Mouse (Mus musculus) kidney, embryonic 15.5 days (tissue): ENCODE results near the gene Rimbp2. TPM values are rescaled to one million over a fixed set of nuclear protein-coding genes. Genes with fewer than 3 reads are reported as not detected.

ENCODE experiments used
- ATAC-seq: fragments of 200-750 bp; cut with Nextera tagmentation; replicated peaks from 2 replicates; pipeline ENCODE4 v1.8.0; 2017; ENCODE audit warnings: moderate TSS enrichment; ENCODE audit not compliant: low FRiP score
- H3K27ac ChIP-seq: fragments of 300-500 bp; sonication (generic); 2 replicates; pipeline ENCODE4 v1.5.1; 2015; ENCODE audit warnings: mild to moderate bottlenecking, inconsistent platforms
- H3K27me3 ChIP-seq: fragments of 300-500 bp; sonication (generic); 2 replicates; pipeline ENCODE4 v1.6.1; 2015; ENCODE audit warnings: inconsistent platforms
- H3K36me3 ChIP-seq: fragments of 300-500 bp; sonication (generic); 2 replicates; pipeline ENCODE4 v1.6.1; 2015; ENCODE audit warnings: inconsistent platforms
- H3K4me1 ChIP-seq: fragments of 300-500 bp; sonication (generic); 2 replicates; pipeline ENCODE4 v1.6.1; 2015; ENCODE audit warnings: inconsistent platforms
- H3K4me2 ChIP-seq: fragments of 300-500 bp; sonication (generic); 2 replicates; pipeline ENCODE4 v1.6.1; 2015; ENCODE audit warnings: moderate library complexity, mild to moderate bottlenecking, inconsistent platforms
- H3K4me3 ChIP-seq: fragments of 300-500 bp; sonication (generic); replicated peaks from 2 replicates; pipeline ENCODE4 v1.5.1; 2015; ENCODE audit warnings: mild to moderate bottlenecking, inconsistent platforms
- H3K9ac ChIP-seq: fragments of 300-500 bp; sonication (generic); 2 replicates; pipeline ENCODE4 v1.6.1; 2015; ENCODE audit warnings: mild to moderate bottlenecking, inconsistent platforms
- H3K9me3 ChIP-seq: fragments of 300-500 bp; sonication (generic); replicated peaks from 2 replicates; pipeline ENCODE4 v1.6.1; 2016; ENCODE audit warnings: inconsistent platforms
- WGBS: fragments of 180-500 bp; shearing (Covaris S2); methylation state at CpG from one replicate; pipeline ENCODE4 v1.1.7; 2015; ENCODE audit warnings: mixed read lengths; 5-methylcytosine and 5-hydroxymethylcytosine counted together
- polyA plus RNA-seq: library from polyadenylated mRNA; unstranded; fragments of >200 nt; fragmentation: Nextera tagmentation; extraction: Ambion mirVana; gene quantifications from 2 replicates; pipeline ENCODE4 v1.2.1, GENCODE M21; 2015

Gene Rimbp2
- polyA plus RNA-seq, 1 experiment from 2014 or later, result 0.36 TPM

DNA sequence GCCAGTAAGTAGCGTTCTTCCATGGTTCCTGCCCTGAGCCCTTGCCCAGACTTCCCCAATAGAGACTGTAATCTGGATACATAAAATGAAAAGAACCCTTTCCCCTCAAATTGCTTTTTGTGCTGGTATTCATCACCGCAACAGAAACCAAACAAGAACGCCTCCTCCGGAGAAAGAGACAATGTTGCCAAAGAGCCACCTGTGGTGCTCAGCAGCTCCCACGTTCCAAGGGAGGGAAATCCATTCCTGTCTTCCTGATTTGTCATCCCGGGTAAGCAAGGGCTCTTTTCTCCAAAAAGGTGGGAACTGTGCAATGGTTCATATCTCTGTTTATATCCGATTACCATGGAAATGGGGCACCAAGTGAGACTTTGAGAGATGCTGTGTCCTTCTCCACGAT is 119.2 kb downstream of the Rimbp2 start:
- no peak for ATAC-seq
- H3K4me3 ChIP-seq, result no peak overlapping the region
- H3K9ac ChIP-seq, result no peak overlapping the region
- no peaks in the 10 kb centered on the region for H3K4me1 ChIP-seq
- no peaks in the 10 kb centered on the region for H3K36me3 ChIP-seq
- no peaks in the 10 kb centered on the region for H3K27me3 ChIP-seq
- 76% methylated on average over 8 of the region's 8 CpGs for WGBS
- no peaks in the 10 kb centered on the region for H3K9me3 ChIP-seq
- no peak overlapping the region for H3K27ac ChIP-seq
- no peak overlapping the region for H3K4me2 ChIP-seq

GRCm38 (mm10) chr5:128822843-128823242 is 130.4 kb downstream of the Rimbp2 start:
- Histone ChIP-seq H3K4me3 (no peak overlapping the region), H3K36me3 (no peaks in the 10 kb centered on the region), H3K27me3 (no peaks in the 10 kb centered on the region), H3K4me2 (no peak overlapping the region), H3K4me1 (no peaks in the 10 kb centered on the region), H3K27ac (no peak overlapping the region), H3K9me3 (no peaks in the 10 kb centered on the region), H3K9ac (no peak overlapping the region)
- no peak for ATAC-seq
- WGBS, result 80% methylated on average over 3 of the region's 3 CpGs

DNA sequence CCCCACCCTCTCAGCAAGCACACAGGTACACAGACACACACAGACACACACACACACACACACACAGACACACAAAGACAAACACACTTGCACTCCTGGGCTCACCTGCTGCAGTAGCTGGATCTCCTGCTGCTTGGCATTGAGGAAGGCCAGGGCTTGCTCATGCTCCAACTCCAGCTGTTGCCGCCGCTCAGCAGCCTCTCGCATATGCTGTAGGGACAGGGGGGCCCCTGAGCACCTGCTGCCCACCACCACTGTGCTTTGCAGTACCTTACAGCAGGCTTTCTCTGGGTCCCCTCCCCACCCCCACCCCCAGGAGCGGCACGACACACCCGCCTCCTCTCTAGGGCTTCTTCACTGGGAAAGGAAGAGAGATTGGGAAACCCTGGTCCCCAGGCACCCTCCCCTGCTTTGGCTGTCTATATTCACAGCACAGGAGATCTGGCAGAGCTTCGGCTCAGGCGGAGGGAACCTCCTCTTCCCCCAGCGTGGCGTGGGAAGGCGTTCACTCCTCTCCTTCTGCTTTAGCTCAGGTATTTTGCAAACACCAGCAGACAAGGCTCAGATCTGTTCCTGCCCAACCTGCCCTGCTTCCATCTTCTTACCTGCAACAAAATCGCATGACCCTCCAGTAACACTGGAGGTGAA is 133.5 kb downstream of the Rimbp2 start:
- 56% methylated on average over 12 of the region's 12 CpGs for WGBS
- Histone ChIP-seq H3K27ac (no peak overlapping the region), H3K4me3 (no peak overlapping the region), H3K36me3 (no peaks in the 10 kb centered on the region), H3K4me2 (no peak overlapping the region), H3K27me3 (no peaks in the 10 kb centered on the region), H3K9ac (no peak overlapping the region), H3K4me1 (no peaks in the 10 kb centered on the region), H3K9me3 (no peaks in the 10 kb centered on the region)
- ATAC-seq, result no peak

GRCm38 (mm10) chr5:128815629-128816028 is 137.7 kb downstream of the Rimbp2 start:
- no peak for ATAC-seq

DNA sequence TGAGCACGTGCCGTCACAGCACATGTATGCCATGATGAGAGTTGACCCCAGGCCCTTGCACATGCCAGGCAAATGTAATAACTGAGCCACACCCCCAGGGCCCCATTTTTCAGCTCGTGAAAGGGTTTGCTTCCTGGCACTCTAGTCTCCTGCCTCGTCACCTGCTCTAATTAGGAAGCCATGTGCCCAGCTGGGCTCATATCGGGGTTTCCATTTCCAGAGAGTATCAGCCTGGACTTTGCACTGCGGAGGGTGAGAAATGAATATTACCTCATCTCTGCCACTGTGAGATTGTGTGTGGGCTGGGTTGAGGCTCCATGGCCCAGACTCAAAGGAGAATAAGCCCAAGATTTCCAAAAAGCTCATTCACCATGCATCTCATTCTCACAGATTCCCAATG is 138.2 kb downstream of the Rimbp2 start:
- 0 out of 2 replicates have a peak, but pooled peaks cover 3% of the 10 kb centered on the region for H3K27me3 ChIP-seq
- no peaks in the 10 kb centered on the region for H3K9me3 ChIP-seq
- no peak for ATAC-seq
- no peaks in the 10 kb centered on the region for H3K4me1 ChIP-seq
- no peak overlapping the region for H3K9ac ChIP-seq
- H3K36me3 ChIP-seq, result no peaks in the 10 kb centered on the region
- H3K27ac ChIP-seq, result no peak overlapping the region
- no peak overlapping the region for H3K4me2 ChIP-seq
- no peak overlapping the region for H3K4me3 ChIP-seq
- 76% methylated on average over 6 of the region's 6 CpGs for WGBS

More at GRCm38 (mm10) chr5:128815629-128816028, 137.7 kb downstream of the Rimbp2 start:
- Histone ChIP-seq H3K4me1 (no peaks in the 10 kb centered on the region), H3K27ac (no peak overlapping the region), H3K36me3 (no peaks in the 10 kb centered on the region), H3K9me3 (no peaks in the 10 kb centered on the region), H3K4me2 (no peak overlapping the region), H3K27me3 (0 out of 2 replicates have a peak, but pooled peaks cover 3% of the 10 kb centered on the region), H3K4me3 (no peak overlapping the region), H3K9ac (no peak overlapping the region)
- 56% methylated on average over 8 of the region's 8 CpGs for WGBS

DNA sequence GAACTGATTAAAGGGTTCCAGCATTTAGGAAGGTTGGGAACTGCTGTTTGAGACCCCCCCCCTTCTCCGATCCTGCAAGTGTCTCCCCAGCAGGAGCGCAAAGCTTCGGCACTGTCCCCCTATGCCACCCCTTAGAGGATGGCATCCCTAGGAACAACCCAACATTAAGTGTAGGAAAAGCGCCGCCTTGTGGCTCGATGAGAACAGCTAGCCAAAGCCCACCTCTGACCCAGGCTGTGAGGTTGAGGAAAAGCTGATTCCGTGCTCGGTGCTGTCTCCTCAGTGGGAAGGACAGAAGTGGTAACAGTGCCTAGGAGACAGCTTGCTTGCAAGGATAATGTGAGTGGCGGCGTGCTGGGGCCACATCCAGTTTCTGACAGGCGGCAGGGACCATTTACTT is 140.2 kb downstream of the Rimbp2 start:
- no peak overlapping the region for H3K4me3 ChIP-seq
- 0 out of 2 replicates have a peak, but pooled peaks cover 3% of the 10 kb centered on the region for H3K27me3 ChIP-seq
- H3K36me3 ChIP-seq, result no peaks in the 10 kb centered on the region
- no peaks in the 10 kb centered on the region for H3K4me1 ChIP-seq
- no peak for ATAC-seq
- H3K9me3 ChIP-seq, result no peaks in the 10 kb centered on the region
- no peak overlapping the region for H3K27ac ChIP-seq
- H3K4me2 ChIP-seq, result 0 out of 2 replicates have a peak overlapping the region, but pooled peaks have one; percentile 25
- 20% methylated on average over 11 of the region's 11 CpGs for WGBS
- H3K9ac ChIP-seq, result no peak overlapping the region

GRCm38 (mm10) chr5:128811431-128811830 is 141.9 kb downstream of the Rimbp2 start:
- Histone ChIP-seq H3K4me2 (no peak overlapping the region), H3K4me1 (no peaks in the 10 kb centered on the region), H3K9me3 (no peaks in the 10 kb centered on the region), H3K27me3 (0 out of 2 replicates have a peak, but pooled peaks cover 3% of the 10 kb centered on the region), H3K9ac (no peak overlapping the region), H3K36me3 (no peaks in the 10 kb centered on the region), H3K4me3 (no peak overlapping the region), H3K27ac (no peak overlapping the region)
- 77% methylated on average over 6 of the region's 6 CpGs for WGBS
- no peak for ATAC-seq

DNA sequence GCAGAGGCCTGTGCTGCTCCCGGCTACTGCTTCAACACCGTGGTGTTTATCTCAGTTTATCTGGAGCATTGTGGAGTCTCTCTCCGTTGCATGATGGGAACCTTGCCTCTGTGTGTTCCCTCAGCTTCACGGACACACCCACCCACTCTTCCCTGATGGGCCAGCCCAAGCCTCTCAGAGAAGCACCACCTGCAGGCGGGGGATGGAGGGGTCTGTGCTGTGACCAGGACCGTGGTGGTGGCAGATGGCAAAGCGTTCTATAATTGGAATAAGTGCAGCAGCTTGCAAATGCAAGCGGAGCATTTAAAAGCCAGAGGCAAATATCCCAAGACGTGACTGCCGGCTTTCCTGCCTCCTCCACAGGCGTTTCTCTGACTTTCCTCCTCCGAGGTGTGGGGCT is 143.3 kb downstream of the Rimbp2 start:
- 0 out of 2 replicates have a peak, but pooled peaks cover 3% of the 10 kb centered on the region for H3K27me3 ChIP-seq
- no peak overlapping the region for H3K9ac ChIP-seq
- whole genome bisulfite sequencing, result 66% methylated on average over 12 of the region's 12 CpGs
- H3K9me3 ChIP-seq, result no peaks in the 10 kb centered on the region
- no peaks in the 10 kb centered on the region for H3K36me3 ChIP-seq
- H3K27ac ChIP-seq, result no peak overlapping the region
- H3K4me1 ChIP-seq, result no peaks in the 10 kb centered on the region
- H3K4me2 ChIP-seq, result no peak overlapping the region
- no peak for ATAC-seq
- H3K4me3 ChIP-seq, result no peak overlapping the region

DNA sequence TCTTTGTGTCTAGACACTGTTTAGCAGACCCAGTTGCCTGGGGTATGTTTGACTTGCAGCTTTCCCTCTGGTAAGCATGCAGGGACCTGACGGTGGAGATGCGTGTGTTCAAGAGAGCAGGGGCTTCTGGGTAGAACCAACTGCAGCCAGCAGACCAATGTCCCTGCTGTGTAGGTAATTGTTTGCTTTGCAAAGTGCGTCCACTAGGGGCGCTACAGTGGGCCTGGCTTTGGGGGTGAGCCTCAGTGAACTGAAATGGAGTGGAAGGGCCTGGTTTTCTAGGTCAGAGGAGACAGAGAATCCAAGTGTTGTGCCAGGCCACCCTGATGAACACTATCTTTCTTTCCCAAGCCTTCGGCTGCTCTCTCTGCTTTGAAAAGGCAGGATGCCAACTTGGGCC is 143.9 kb downstream of the Rimbp2 start:
- Histone ChIP-seq H3K9ac (no peak overlapping the region), H3K27me3 (0 out of 2 replicates have a peak, but pooled peaks cover 3% of the 10 kb centered on the region), H3K36me3 (no peaks in the 10 kb centered on the region), H3K4me3 (no peak overlapping the region), H3K4me1 (no peaks in the 10 kb centered on the region), H3K27ac (no peak overlapping the region), H3K9me3 (no peaks in the 10 kb centered on the region), H3K4me2 (no peak overlapping the region)
- 55% methylated on average over 5 of the region's 5 CpGs for WGBS
- no peak for ATAC-seq

GRCm38 (mm10) chr5:128808547-128809182 is 144.6 kb downstream of the Rimbp2 start:
- no peak overlapping the region for H3K4me2 ChIP-seq
- H3K27me3 ChIP-seq, result 0 out of 2 replicates have a peak, but pooled peaks cover 3% of the 10 kb centered on the region
- no peaks in the 10 kb centered on the region for H3K9me3 ChIP-seq
- H3K4me3 ChIP-seq, result no peak overlapping the region
- H3K9ac ChIP-seq, result no peak overlapping the region
- H3K36me3 ChIP-seq, result no peaks in the 10 kb centered on the region
- no peak for ATAC-seq
- no peak overlapping the region for H3K27ac ChIP-seq
- H3K4me1 ChIP-seq, result no peaks in the 10 kb centered on the region
- 64% methylated on average over 9 of the region's 9 CpGs for WGBS

- ATAC-seq, result no peak
- no peaks in the 10 kb centered on the region for H3K9me3 ChIP-seq
- H3K4me2 ChIP-seq, result no peak overlapping the region
- WGBS, result 82% methylated on average over 9 of the region's 9 CpGs
- H3K36me3 ChIP-seq, result no peaks in the 10 kb centered on the region
- H3K27me3 ChIP-seq, result no peaks in the 10 kb centered on the region
- no peak overlapping the region for H3K9ac ChIP-seq
- H3K4me1 ChIP-seq, result no peaks in the 10 kb centered on the region
- H3K27ac ChIP-seq, result no peak overlapping the region
- no peak overlapping the region for H3K4me3 ChIP-seq
Observed at GRCm38 (mm10) chr5:128807408-128807807, 145.9 kb downstream of the Rimbp2 start.

GRCm38 (mm10) chr5:128806296-128806998 is 146.8 kb downstream of the Rimbp2 start:
- H3K9me3 ChIP-seq, result no peaks in the 10 kb centered on the region
- H3K36me3 ChIP-seq, result no peaks in the 10 kb centered on the region
- H3K9ac ChIP-seq, result no peak overlapping the region
- H3K27me3 ChIP-seq, result no peaks in the 10 kb centered on the region
- no peak overlapping the region for H3K27ac ChIP-seq
- H3K4me2 ChIP-seq, result no peak overlapping the region
- H3K4me1 ChIP-seq, result no peaks in the 10 kb centered on the region
- H3K4me3 ChIP-seq, result no peak overlapping the region
- no peak for ATAC-seq
- 87% methylated on average over 13 of the region's 13 CpGs for WGBS
